Mouse (Mus musculus) heart, postnatal 0 days (tissue): ENCODE results near the gene Cnp. TPM values are rescaled to one million over a fixed set of nuclear protein-coding genes. Genes with fewer than 3 reads are reported as not detected.

Experiments
- ATAC-seq: fragments of 200-750 bp; cut with Nextera tagmentation; 2 replicates; pipeline ENCODE4 v1.8.0; 2017; ENCODE audit warnings: low read depth, moderate number of reproducible peaks, moderate library complexity; ENCODE audit not compliant: insufficient read depth
- DNase-seq: peaks from one replicate; pipeline ENCODE4 v3.0.0-alpha.2; 2016; ENCODE audit warnings: low spot score
- H3K27ac ChIP-seq: fragments of 300-500 bp; sonication (generic); 2 replicates; pipeline ENCODE4 v1.5.1; 2014; ENCODE audit warnings: low read depth, mild to moderate bottlenecking
- H3K27me3 ChIP-seq: fragments of 300-500 bp; sonication (generic); 2 replicates; pipeline ENCODE4 v1.6.1; 2014; ENCODE audit warnings: low read length, mixed read lengths; ENCODE audit not compliant: control insufficient read depth, insufficient read depth
- H3K36me3 ChIP-seq: fragments of 300-500 bp; sonication (generic); replicated peaks from 2 replicates; pipeline ENCODE4 v1.6.1; 2014; ENCODE audit warnings: low read length, mixed read lengths; ENCODE audit not compliant: control insufficient read depth, insufficient read depth
- H3K4me1 ChIP-seq: fragments of 300-500 bp; sonication (generic); 2 replicates; pipeline ENCODE4 v1.6.1; 2014; ENCODE audit warnings: antibody characterized with exemption; ENCODE audit not compliant: control insufficient read depth, insufficient read depth
- H3K4me2 ChIP-seq: fragments of 300-500 bp; sonication (generic); 2 replicates; pipeline ENCODE4 v1.6.1; 2014; ENCODE audit warnings: low read depth, mild to moderate bottlenecking, low read length, moderate library complexity
- H3K4me3 ChIP-seq: fragments of 300-500 bp; sonication (generic); 2 replicates; pipeline ENCODE4 v1.5.1; 2014; ENCODE audit warnings: low read depth, low read length
- H3K9ac ChIP-seq: fragments of 300-500 bp; sonication (generic); replicated peaks from 2 replicates; pipeline ENCODE4 v1.6.1; 2014; ENCODE audit warnings: low read depth, low read length, mixed read lengths
- H3K9me3 ChIP-seq: fragments of 300-500 bp; sonication (generic); replicated peaks from 2 replicates; pipeline ENCODE4 v1.6.1; 2016; ENCODE audit warnings: low read length; ENCODE audit not compliant: control insufficient read depth
- CTCF ChIP-seq: IDR thresholded peaks from 2 replicates; pipeline ENCODE4 v1.5.1; 2016; ENCODE audit warnings: antibody characterized with exemption, control low read depth, low read depth
- EP300 ChIP-seq: IDR thresholded peaks from 2 replicates; pipeline ENCODE4 v1.6.1; 2016; ENCODE audit warnings: antibody characterized with exemption, low read depth
- WGBS: fragments of 180-500 bp; shearing (Covaris S2); extraction: QIAGEN DNeasy Blood & Tissue Kit; methylation state at CpG from one replicate; pipeline ENCODE4 v1.1.7; 2014; 5-methylcytosine and 5-hydroxymethylcytosine counted together
- polyA plus RNA-seq: library from polyadenylated mRNA; unstranded; fragments of >200 nt; fragmentation: Nextera tagmentation; extraction: Ambion mirVana; gene quantifications from 2 replicates; pipeline ENCODE4 v1.2.1, GENCODE M21; 2015
- total RNA-seq: library from RNA; depleted of rRNA; stranded (reverse); fragments of >200 nt; gene quantifications from 2 replicates; pipeline ENCODE4 v1.2.3, GENCODE M21; 2014; ENCODE audit warnings: low replicate concordance

Cnp gene
- total and polyA plus RNA-seq, 2 experiments from 2014 or later: 11.5 to 28.3 TPM

GRCm38 (mm10) chr11:100617480-100617879, 42.8 kb downstream of the Cnp start:
- Histone ChIP-seq H3K9me3 (no peaks in the 10 kb centered on the region), H3K4me1 (peaks cover 23% of the 10 kb centered on the region), H3K27me3 (no peaks in the 10 kb centered on the region), H3K27ac (no peak overlapping the region), H3K4me2 (peak overlapping the region; percentile 90), H3K9ac (no peak overlapping the region), H3K4me3 (no peak overlapping the region), H3K36me3 (peaks cover 4% of the 10 kb centered on the region; the same call in 1 of the 2 replicates)
- ATAC-seq: no peak
- DNase-seq: no peak
- no peak for TF ChIP-seq EP300
- no peak for TF ChIP-seq CTCF
- 52% methylated on average over 4 of the region's 4 CpGs for WGBS

DNA sequence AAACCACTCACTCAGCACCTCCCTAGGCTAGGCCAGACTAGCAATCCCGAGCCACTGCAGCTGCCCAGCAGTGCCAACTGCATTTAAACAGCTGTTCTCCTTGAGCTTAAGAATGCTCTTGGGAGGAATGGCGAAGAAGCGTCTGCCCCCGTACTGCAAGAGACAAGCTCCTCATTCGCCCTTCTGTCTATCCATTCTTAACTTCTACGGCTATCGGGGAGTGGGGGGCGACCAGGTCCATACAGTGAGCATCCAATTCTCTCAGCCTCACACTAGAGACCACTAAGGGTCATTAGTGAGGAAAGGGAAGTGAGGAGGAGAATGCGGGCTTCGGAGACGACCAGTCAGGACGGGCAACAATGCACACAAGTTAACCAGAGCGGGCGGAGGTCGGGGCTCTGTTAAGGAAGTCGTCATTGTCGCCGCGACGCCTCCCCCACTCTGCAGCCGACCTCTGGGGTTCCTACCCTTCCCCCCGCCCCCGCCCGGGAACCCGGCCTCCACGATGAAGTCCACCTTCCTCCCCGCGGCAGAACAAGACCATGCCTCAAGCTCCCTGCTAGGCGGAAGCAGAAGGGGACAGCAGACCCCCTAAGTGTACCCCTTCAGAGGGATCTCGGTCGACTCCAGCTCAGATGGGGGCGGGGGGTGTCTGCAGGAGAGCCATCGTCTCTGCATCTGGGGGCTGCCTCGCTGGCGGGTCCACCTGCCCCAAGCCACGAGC, 44.2 kb downstream of the Cnp start, which contains the start of gene Nkiras2:
Gene Nkiras2, plus strand, starts transcription at position 484 of the 724 bp plus-strand sequence.
- H3K9me3 ChIP-seq: no peaks in the 10 kb centered on the region
- H3K4me2 ChIP-seq: peak within 1 kb of the TSS; percentile 90
- DNase-seq: peak; percentile 90
- TF ChIP-seq EP300: no peak
- no peak for TF ChIP-seq CTCF
- H3K9ac ChIP-seq: peak within 1 kb of the TSS; percentile 91
- peaks cover 21% of the 10 kb centered on the region for H3K4me1 ChIP-seq
- H3K27me3 ChIP-seq: no peaks in the 10 kb centered on the region
- peak within 1 kb of the TSS; percentile 98 for H3K27ac ChIP-seq
- ATAC-seq: peak; percentile 68
- H3K4me3 ChIP-seq: peak within 1 kb of the TSS; percentile 95
- H3K36me3 ChIP-seq: peaks cover 4% of the 10 kb centered on the region; the same call in 1 of the 2 replicates
- 0% methylated on average over 34 of the region's 36 CpGs for WGBS

DNA sequence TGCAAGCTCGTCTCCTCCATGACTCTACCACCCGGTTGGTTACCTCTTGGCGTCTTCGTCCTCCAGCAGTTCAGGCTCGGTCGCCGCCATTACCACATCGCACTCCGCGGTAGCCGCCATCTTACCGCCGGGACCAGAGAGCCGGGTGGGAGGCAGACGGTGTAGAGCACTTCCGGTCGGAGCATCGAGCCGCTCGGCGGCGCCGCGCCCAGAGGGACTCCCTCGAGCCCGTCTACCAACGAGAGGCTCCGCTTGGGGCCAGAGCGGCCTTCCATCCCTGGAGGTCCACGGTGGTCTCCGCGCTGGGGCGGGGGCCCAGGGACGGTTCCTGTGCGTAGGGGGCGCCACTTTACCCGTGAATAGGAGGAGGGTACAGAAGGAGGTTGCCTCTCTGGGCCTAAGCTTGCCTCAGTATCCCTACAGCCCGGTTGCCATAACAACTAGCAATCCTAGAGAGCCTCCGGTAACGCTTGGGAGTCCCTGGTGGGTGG, 44.8 kb downstream of the Cnp start:
- peak overlapping the region; percentile 98 for H3K27ac ChIP-seq
- H3K27me3 ChIP-seq: no peaks in the 10 kb centered on the region
- H3K4me2 ChIP-seq: peak overlapping the region; percentile 90
- ATAC-seq: peak; percentile 93
- peak overlapping the region; percentile 91 for H3K9ac ChIP-seq
- WGBS: 0% methylated on average over 40 of the region's 40 CpGs
- peak; percentile 92 for DNase-seq
- peaks cover 25% of the 10 kb centered on the region for H3K4me1 ChIP-seq
- H3K36me3 ChIP-seq: peaks cover 5% of the 10 kb centered on the region; the same call in 1 of the 2 replicates
- H3K4me3 ChIP-seq: peak overlapping the region; percentile 95
- TF ChIP-seq CTCF (no peak; the same call in 1 of the 2 replicates), EP300 (peak; percentile 67; the same call in 1 of the 2 replicates)
- no peaks in the 10 kb centered on the region for H3K9me3 ChIP-seq

DNA sequence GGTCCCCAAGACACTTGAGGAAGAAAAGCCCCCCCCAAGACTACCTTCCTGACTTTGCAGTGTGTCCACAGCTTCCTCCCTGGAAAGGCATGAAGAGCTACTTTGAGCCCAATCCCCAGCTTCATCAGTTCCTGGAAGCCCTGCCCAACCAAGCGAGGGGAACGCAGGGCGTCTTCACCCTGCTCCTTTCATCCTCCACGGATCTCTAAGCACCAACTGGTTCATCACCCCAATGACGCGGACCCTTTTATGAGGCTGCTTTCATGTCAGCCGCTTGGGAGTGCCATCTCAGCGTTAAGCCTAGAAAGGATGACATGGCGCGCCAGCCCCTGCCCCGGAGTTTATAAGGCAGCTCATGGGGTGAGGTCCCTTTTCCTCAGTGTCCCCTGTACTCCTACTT, 45.3 kb downstream of the Cnp start, which contains the start of gene Dnajc7:
Gene Dnajc7, minus strand, starts transcription at position 187 of the 400 bp plus-strand sequence.
- H3K36me3 ChIP-seq: peaks cover 10% of the 10 kb centered on the region; the same call in 1 of the 2 replicates
- peaks cover 25% of the 10 kb centered on the region for H3K4me1 ChIP-seq
- peak within 1 kb of the TSS; percentile 95 for H3K4me3 ChIP-seq
- DNase-seq: no peak
- 10% methylated on average over 11 of the region's 11 CpGs for WGBS
- H3K4me2 ChIP-seq: peak within 1 kb of the TSS; percentile 90
- no peaks in the 10 kb centered on the region for H3K27me3 ChIP-seq
- ATAC-seq: no peak
- TF ChIP-seq CTCF (no peak), EP300 (no peak)
- H3K9ac ChIP-seq: peak within 1 kb of the TSS; percentile 91
- peak within 1 kb of the TSS; percentile 98 for H3K27ac ChIP-seq
- H3K9me3 ChIP-seq: no peaks in the 10 kb centered on the region

GRCm38 (mm10) chr11:100622714-100623113, 48.0 kb downstream of the Cnp start:
- under 1% methylated on average over 24 of the region's 24 CpGs for WGBS
- peaks cover 23% of the 10 kb centered on the region for H3K4me1 ChIP-seq
- H3K9me3 ChIP-seq: no peaks in the 10 kb centered on the region
- peaks cover 20% of the 10 kb centered on the region for H3K36me3 ChIP-seq
- peak overlapping the region; percentile 74 for H3K9ac ChIP-seq
- ATAC-seq (peak; percentile 83), DNase-seq (peak; percentile 96)
- peak overlapping the region; percentile 85 for H3K4me3 ChIP-seq
- H3K27ac ChIP-seq: peak overlapping the region; percentile 92
- H3K4me2 ChIP-seq: peak overlapping the region; percentile 69
- no peaks in the 10 kb centered on the region for H3K27me3 ChIP-seq
- TF ChIP-seq EP300 (no peak; the same call in 1 of the 2 replicates), CTCF (peak; percentile 88)
